Mouse (Mus musculus) activated CD4-positive, CD25-positive, alpha-beta regulatory T cell, adult 9 weeks (primary cell): ENCODE data around the gene Zdhhc1. TPM values are rescaled to one million over a fixed set of nuclear protein-coding genes. Genes with fewer than 3 reads are reported as not detected.

Source experiments
- polyA plus RNA-seq: library from polyadenylated mRNA; unstranded; fragments of 100-300 nt; shearing (Covaris generic); gene quantifications from one replicate; pipeline ENCODE4 v1.2.1, GENCODE M21; 2017

Zdhhc1 gene
- polyA plus RNA-seq, result 2.2 TPM

DNA sequence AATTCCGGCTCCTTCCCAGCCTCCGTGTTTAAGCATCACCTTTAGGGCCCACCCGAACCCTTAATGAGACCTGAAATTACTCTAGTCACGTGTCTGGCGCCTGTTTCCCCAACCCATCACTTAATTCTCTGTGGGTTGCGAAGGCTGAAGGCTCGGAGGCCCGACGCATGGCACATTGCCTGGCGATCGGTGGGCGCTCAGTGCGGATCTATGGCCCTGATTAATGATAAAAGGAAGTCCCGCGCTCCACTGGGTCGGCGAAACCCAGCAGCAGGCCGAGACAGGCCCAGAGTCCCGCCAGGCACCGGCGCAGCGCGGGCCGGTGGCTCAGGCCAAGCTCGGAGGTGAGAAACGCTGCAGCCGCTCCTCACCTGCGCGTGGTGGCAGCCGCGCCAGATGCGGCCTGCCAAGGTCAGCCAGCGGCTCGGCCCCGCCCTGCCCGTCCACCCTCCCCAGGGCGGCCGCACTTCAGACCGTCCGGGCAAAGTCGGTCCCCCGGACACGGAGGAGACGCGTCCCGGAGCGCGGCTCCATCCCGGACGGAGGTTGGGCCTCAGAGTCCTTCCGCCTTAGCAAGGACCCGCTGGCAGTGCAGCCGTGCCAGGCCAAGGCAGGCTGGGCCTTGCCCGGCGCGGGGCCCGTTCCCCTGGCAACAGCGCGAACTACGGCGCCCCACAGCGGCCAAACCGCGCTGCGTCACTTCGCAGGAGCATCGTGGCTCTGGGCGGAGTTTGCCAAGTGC, at the start of gene Zdhhc1:
Gene Zdhhc1 (minus strand): TSS at position 464 of the 742 bp plus-strand sequence.

GRCm38 (mm10) chr8:105518436-105519313, 22.0 kb upstream of the Zdhhc1 start, which contains the start of gene Hsd11b2:
TSS of gene Hsd11b2 (plus strand) at chr8:105518755.

DNA sequence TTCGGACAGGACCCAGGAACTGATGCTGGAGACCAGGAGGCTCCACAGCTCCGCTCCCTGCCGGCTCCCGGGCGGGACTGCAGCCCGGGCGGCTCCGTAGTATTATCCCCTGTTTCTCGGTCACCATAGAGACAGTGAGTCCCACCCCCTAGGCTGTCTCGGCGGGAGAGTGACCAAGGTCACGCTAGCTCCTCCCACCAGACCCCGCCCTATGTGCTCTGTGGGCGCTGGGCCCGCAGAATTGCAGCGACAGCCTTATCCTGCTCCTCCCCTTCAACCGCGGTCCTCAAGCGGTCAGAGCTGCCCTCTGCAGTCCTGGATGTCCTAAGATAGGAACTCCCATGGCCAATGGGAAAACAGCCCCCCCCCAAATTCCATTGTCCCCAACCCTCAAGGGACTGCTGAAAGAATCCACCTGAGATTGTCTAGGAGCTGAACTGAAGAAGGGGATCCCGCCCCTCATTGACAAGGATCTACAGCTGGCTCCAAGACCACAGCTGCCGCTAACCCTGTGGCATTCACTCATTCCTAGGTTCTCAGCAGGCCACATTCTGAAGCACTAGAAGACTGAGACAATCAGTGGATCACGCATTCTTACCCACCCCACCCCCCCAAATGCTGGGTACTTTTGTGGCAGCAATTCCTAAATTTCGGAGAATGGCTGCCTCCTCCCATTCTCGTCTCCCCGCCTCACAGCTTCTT, 25.2 kb downstream of the Zdhhc1 start, which contains the start of gene Tppp3:
Gene Tppp3 (minus strand): TSS at position 213 of the 702 bp plus-strand sequence.

Other genes with a start within 250 kb of the Zdhhc1 start
- gene B3gnt9, start 241.7 kb downstream of the Zdhhc1 start, polyA plus RNA-seq, result 0.93 TPM
- gene Tradd, start 232.3 kb downstream of the Zdhhc1 start, polyA plus RNA-seq, result 48.9 TPM
- 23.4 TPM for gene Fbxl8, start 232.3 kb downstream of the Zdhhc1 start, polyA plus RNA-seq
- gene Hsf4, start 227.1 kb downstream of the Zdhhc1 start, polyA plus RNA-seq, result 0.86 TPM
- gene Nol3, start 220.8 kb downstream of the Zdhhc1 start, polyA plus RNA-seq, result not detected
- gene 4931428F04Rik, start 207.0 kb downstream of the Zdhhc1 start, polyA plus RNA-seq, result 1.9 TPM
- gene Exoc3l, start 200.8 kb downstream of the Zdhhc1 start, polyA plus RNA-seq, result 2.1 TPM
- 82.3 TPM for gene E2f4, start 199.2 kb downstream of the Zdhhc1 start, polyA plus RNA-seq
- gene Elmo3, start 191.3 kb downstream of the Zdhhc1 start, polyA plus RNA-seq, result 8.1 TPM
- gene Lrrc29, start 170.6 kb downstream of the Zdhhc1 start, polyA plus RNA-seq, result 2.6 TPM
- gene Tmem208, start 170.5 kb downstream of the Zdhhc1 start, polyA plus RNA-seq, result 151 TPM
- gene Fhod1, start 148.9 kb downstream of the Zdhhc1 start, polyA plus RNA-seq, result 1.8 TPM
- 0.59 TPM for gene Slc9a5, start 148.1 kb downstream of the Zdhhc1 start, polyA plus RNA-seq
- gene Plekhg4, start 123.6 kb downstream of the Zdhhc1 start, polyA plus RNA-seq, result not detected
- not detected for gene Kctd19, start 83.4 kb downstream of the Zdhhc1 start, polyA plus RNA-seq
- not detected for gene Lrrc36, start 83.3 kb downstream of the Zdhhc1 start, polyA plus RNA-seq
- gene Tppp3, start 25.4 kb downstream of the Zdhhc1 start, polyA plus RNA-seq, result 1.3 TPM
- gene Hsd11b2, start 21.9 kb upstream of the Zdhhc1 start, polyA plus RNA-seq, result not detected
- 48.8 TPM for gene Atp6v0d1, start 69.1 kb upstream of the Zdhhc1 start, polyA plus RNA-seq
- 15.5 TPM for gene Ripor1, start 108.4 kb upstream of the Zdhhc1 start, polyA plus RNA-seq
- gene Ctcf, start 139.7 kb upstream of the Zdhhc1 start, polyA plus RNA-seq, result 38.0 TPM
- 3.3 TPM for gene Agrp, start 140.5 kb upstream of the Zdhhc1 start, polyA plus RNA-seq
- 18.9 TPM for gene Carmil2, start 189.4 kb upstream of the Zdhhc1 start, polyA plus RNA-seq
- 72.4 TPM for gene Acd, start 204.2 kb upstream of the Zdhhc1 start, polyA plus RNA-seq
- gene Pard6a, start 204.2 kb upstream of the Zdhhc1 start, polyA plus RNA-seq, result 10.7 TPM
- gene 4933405L10Rik, start 210.8 kb upstream of the Zdhhc1 start, polyA plus RNA-seq, result not detected
- gene Enkd1, start 211.3 kb upstream of the Zdhhc1 start, polyA plus RNA-seq, result 3.5 TPM